Mouse (Mus musculus): ENCODE results near the gene Xpo6. TPM values are rescaled to one million over a fixed set of nuclear protein-coding genes. Genes with fewer than 3 reads are reported as not detected.

The Xpo6 gene
- total and polyA plus RNA-seq, 2 experiments from 2014 or later: 14.2 to 78.8 TPM

DNA sequence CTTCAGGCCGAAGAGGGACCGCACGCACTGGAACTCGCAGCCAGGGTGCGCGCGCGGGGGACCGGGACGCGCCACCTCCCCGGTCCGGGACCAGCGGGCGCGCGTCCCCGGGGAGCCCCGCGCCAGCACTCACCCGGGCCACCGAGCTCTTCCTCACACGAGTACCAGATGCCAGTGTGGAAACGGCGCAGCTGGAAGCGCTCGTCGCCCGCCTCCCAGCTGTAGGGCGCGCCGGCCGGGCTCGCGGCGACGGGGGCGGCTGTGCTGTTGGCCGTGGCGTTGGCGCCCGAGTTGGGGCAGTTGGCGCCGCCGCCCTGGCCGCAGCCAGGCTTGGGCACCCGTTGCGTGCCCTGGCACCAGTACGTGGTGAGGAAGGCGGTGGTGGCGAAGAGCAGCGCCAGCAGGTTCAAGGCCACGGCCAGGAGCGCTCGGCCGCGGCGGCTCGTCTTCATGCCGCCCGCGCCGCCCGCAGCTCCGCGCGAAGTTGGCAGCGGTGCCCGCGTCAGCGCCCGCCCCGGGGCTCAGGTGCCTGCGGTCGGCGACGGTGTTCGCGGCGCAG lies 118.5 kb downstream of the Xpo6 start:
- H3K9ac ChIP-seq (replicated peaks; ENCODE audit: low read depth, low read length): peak overlapping the region; percentile 62
- DNase-seq (ENCODE audit: low spot score): no peak
- H3K27ac ChIP-seq (ENCODE audit: low read depth): peak overlapping the region; percentile 18; the same call in 1 of the 2 replicates
- peak overlapping the region; percentile 98 for H3K4me2 ChIP-seq (ENCODE audit: low read depth, low read length)
- under 1% methylated on average over 61 of the region's 80 CpGs for WGBS
- no peaks in the 10 kb centered on the region for H3K9me3 ChIP-seq (replicated peaks; ENCODE audit: control insufficient read depth, low read length)
- TF ChIP-seq EP300 (IDR thresholded peaks at IDR 0.05; ENCODE audit: low read depth): no peak
- TF ChIP-seq CTCF (IDR thresholded peaks at IDR 0.05; ENCODE audit: low read depth): no peak
- peak; percentile 30; the same call in 1 of the 2 replicates for ATAC-seq (ENCODE audit: insufficient read depth, low read depth)
- peaks cover 43% of the 10 kb centered on the region for H3K27me3 ChIP-seq (ENCODE audit: control insufficient read depth, insufficient read depth, low read length)
- H3K4me3 ChIP-seq (ENCODE audit: low read depth, low read length): peak overlapping the region; percentile 69
- H3K4me1 ChIP-seq (ENCODE audit: control insufficient read depth, insufficient read depth): peaks cover 8% of the 10 kb centered on the region; the same call in 1 of the 2 replicates
- H3K36me3 ChIP-seq (replicated peaks; ENCODE audit: control insufficient read depth, insufficient read depth, low read length): no peaks in the 10 kb centered on the region

DNA sequence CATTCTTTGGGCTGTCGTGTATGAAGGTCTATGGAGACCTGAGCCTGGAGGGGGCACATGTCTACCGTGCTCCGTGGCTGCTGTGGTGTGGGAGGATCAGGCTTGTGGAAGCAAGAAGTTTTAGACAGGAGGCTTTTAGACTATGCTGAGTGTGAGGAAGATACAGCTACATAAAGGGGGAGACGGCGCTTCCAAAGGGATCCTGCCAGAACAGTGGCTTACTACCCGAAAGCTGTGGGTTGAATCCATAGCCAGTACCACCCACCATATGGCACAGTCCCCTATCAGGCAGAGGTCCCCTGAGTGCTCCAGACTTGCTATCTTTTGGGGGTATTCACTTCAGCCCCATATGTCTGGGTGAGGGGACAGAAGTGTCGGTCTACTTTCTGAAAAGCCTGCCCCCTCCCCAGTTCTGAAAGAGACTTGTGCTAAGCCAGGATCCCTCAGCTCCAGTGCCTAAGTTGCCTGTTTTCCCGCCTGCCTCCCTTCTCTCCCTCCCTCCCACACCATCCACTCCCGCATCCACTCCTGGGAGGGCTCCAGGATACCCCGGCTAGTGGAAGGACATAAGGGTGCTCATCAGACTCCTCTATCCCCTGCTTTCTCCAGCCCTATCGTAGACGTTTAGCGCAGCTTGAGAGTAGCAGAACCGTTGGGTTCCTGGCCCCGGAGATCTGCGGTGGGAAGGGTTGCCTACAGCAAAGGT lies 119.2 kb downstream of the Xpo6 start:
- Histone ChIP-seq H3K4me1 (ENCODE audit: control insufficient read depth, insufficient read depth) (0 out of 2 replicates have a peak, but pooled peaks cover 4% of the 10 kb centered on the region), H3K4me3 (ENCODE audit: low read depth, low read length) (peak overlapping the region; percentile 69), H3K27ac (ENCODE audit: low read depth) (no peak overlapping the region), H3K9ac (replicated peaks; ENCODE audit: low read depth, low read length) (peak overlapping the region; percentile 62; the same call in 1 of the 2 replicates), H3K4me2 (ENCODE audit: low read depth, low read length) (peak overlapping the region; percentile 98), H3K9me3 (replicated peaks; ENCODE audit: control insufficient read depth, low read length) (no peaks in the 10 kb centered on the region), H3K36me3 (replicated peaks; ENCODE audit: control insufficient read depth, insufficient read depth, low read length) (no peaks in the 10 kb centered on the region), H3K27me3 (ENCODE audit: control insufficient read depth, insufficient read depth, low read length) (peaks cover 43% of the 10 kb centered on the region)
- DNase-seq (ENCODE audit: low spot score): no peak
- WGBS: 17% methylated on average over 16 of the region's 16 CpGs
- no peak for ATAC-seq (ENCODE audit: insufficient read depth, low read depth)
- TF ChIP-seq CTCF (IDR thresholded peaks at IDR 0.05; ENCODE audit: low read depth) (no peak), EP300 (IDR thresholded peaks at IDR 0.05; ENCODE audit: low read depth) (no peak)

DNA sequence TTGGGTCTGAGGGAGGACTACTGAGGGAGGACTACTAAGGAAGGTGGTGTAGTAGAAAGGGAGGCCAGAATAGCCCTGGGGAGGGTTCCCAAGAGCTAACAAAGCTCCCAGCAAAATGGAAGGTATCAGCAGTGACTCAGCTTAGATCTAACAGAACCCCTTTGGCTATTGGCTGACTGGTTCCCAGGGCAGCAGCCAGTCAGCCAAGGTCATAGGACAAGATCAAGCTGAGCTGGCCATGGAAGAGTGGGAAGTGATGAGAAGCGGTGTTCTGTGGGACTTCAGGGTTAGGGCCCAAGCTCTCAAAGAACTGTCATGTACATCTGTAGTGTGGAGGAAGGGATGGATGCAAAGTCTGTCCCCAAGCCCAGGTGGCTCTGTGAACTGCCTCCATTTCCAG lies 123.4 kb downstream of the Xpo6 start:
- TF ChIP-seq EP300 (IDR thresholded peaks at IDR 0.05; ENCODE audit: low read depth) (no peak), CTCF (IDR thresholded peaks at IDR 0.05; ENCODE audit: low read depth) (no peak)
- peaks cover 20% of the 10 kb centered on the region for H3K27me3 ChIP-seq (ENCODE audit: control insufficient read depth, insufficient read depth, low read length)

DNA sequence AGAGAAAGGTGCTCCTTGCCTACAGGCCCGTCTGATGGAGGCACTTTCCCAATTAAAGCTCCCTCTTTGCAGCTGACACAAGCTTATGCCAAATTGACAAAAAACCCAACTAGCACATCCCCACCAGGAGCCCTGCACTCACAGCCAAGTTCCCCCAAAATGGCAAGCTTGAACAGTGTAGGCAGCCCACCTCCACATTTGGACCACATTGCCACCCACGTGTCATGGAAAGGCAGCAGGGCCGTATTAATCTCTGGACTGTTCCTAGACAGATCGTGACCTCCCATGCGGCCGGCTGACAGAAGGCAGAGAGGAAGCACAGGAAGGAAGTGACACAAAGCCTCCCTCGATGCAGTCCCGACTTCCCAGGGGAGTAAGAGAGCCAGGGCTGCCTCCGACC lies 125.2 kb downstream of the Xpo6 start:
- H3K4me3 ChIP-seq (ENCODE audit: low read depth, low read length): no peak overlapping the region
- no peak overlapping the region for H3K27ac ChIP-seq (ENCODE audit: low read depth)
- no peaks in the 10 kb centered on the region; the same call in 1 of the 2 replicates for H3K4me1 ChIP-seq (ENCODE audit: control insufficient read depth, insufficient read depth)
- no peak overlapping the region for H3K4me2 ChIP-seq (ENCODE audit: low read depth, low read length)
- DNase-seq (ENCODE audit: low spot score) (no peak), ATAC-seq (ENCODE audit: insufficient read depth, low read depth) (no peak)
- no peaks in the 10 kb centered on the region for H3K9me3 ChIP-seq (replicated peaks; ENCODE audit: control insufficient read depth, low read length)
- no peak for TF ChIP-seq EP300 (IDR thresholded peaks at IDR 0.05; ENCODE audit: low read depth)
- TF ChIP-seq CTCF (IDR thresholded peaks at IDR 0.05; ENCODE audit: low read depth): no peak
- no peaks in the 10 kb centered on the region for H3K36me3 ChIP-seq (replicated peaks; ENCODE audit: control insufficient read depth, insufficient read depth, low read length)
- 35% methylated on average over 9 of the region's 9 CpGs for WGBS
- H3K9ac ChIP-seq (replicated peaks; ENCODE audit: low read depth, low read length): no peak overlapping the region
- H3K27me3 ChIP-seq (ENCODE audit: control insufficient read depth, insufficient read depth, low read length): peaks cover 1% of the 10 kb centered on the region; the same call in 1 of the 2 replicates

More for the DNA sequence above, 123.4 kb downstream of the Xpo6 start:
- DNase-seq (ENCODE audit: low spot score): no peak
- 94% methylated on average over 1 of the region's 1 CpGs for WGBS
- H3K4me3 ChIP-seq (ENCODE audit: low read depth, low read length): no peak overlapping the region
- no peak for ATAC-seq (ENCODE audit: insufficient read depth, low read depth)
- H3K4me1 ChIP-seq (ENCODE audit: control insufficient read depth, insufficient read depth): no peaks in the 10 kb centered on the region; the same call in 1 of the 2 replicates
- H3K9ac ChIP-seq (replicated peaks; ENCODE audit: low read depth, low read length): no peak overlapping the region
- H3K27ac ChIP-seq (ENCODE audit: low read depth): no peak overlapping the region
- H3K4me2 ChIP-seq (ENCODE audit: low read depth, low read length): no peak overlapping the region
- no peaks in the 10 kb centered on the region for H3K36me3 ChIP-seq (replicated peaks; ENCODE audit: control insufficient read depth, insufficient read depth, low read length)
- H3K9me3 ChIP-seq (replicated peaks; ENCODE audit: control insufficient read depth, low read length): no peaks in the 10 kb centered on the region

DNA sequence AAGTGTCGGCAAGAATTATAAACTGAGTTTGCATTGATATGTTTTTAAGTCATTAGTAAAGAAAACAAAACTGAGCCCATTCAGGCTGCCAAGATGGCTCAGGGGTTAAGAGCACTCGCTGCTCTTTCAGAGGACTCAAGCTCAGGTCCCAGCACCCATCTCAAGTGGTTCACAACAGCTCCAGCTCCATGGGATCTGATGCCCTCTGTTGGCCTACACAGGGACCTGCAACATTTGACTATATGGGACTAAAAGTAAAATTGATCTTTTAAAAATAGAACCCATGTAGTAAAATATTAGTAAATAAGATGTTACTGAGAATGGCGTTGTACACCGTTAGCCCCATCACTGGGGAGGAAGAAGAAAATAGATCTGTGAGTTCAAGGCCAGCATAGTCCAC lies 130.0 kb downstream of the Xpo6 start:
- DNase-seq (ENCODE audit: low spot score) (no peak), ATAC-seq (ENCODE audit: insufficient read depth, low read depth) (no peak)
- Histone ChIP-seq H3K36me3 (replicated peaks; ENCODE audit: control insufficient read depth, insufficient read depth, low read length) (no peaks in the 10 kb centered on the region), H3K4me2 (ENCODE audit: low read depth, low read length) (no peak overlapping the region), H3K4me3 (ENCODE audit: low read depth, low read length) (no peak overlapping the region), H3K27ac (ENCODE audit: low read depth) (no peak overlapping the region), H3K27me3 (ENCODE audit: control insufficient read depth, insufficient read depth, low read length) (no peaks in the 10 kb centered on the region), H3K9ac (replicated peaks; ENCODE audit: low read depth, low read length) (no peak overlapping the region), H3K9me3 (replicated peaks; ENCODE audit: control insufficient read depth, low read length) (no peaks in the 10 kb centered on the region), H3K4me1 (ENCODE audit: control insufficient read depth, insufficient read depth) (no peaks in the 10 kb centered on the region; the same call in 1 of the 2 replicates)
- WGBS: 96% methylated on average over 4 of the region's 4 CpGs
- TF ChIP-seq EP300 (IDR thresholded peaks at IDR 0.05; ENCODE audit: low read depth) (no peak), CTCF (IDR thresholded peaks at IDR 0.05; ENCODE audit: low read depth) (no peak)
